Mouse (Mus musculus): ENCODE results near the gene Apoc2. TPM values are rescaled to one million over a fixed set of nuclear protein-coding genes. Genes with fewer than 3 reads are reported as not detected.
"Not testable (repeated sequence)": the region's sequence is repeated elsewhere in the genome, so short reads cannot be mapped to it uniquely, and the experiment has no call there.

The Apoc2 gene
- total RNA-seq, 1 experiment from 2014 or later = not detected

- ATAC-seq (replicated peaks; ENCODE audit: low read depth, poor library complexity, severe bottlenecking) = no peak
Observed at GRCm38 (mm10) chr7:19700299-19701068, 22.7 kb upstream of the Apoc2 start.

- ATAC-seq (replicated peaks; ENCODE audit: low read depth, poor library complexity, severe bottlenecking) = no peak
Observed at GRCm38 (mm10) chr7:19699827-19700148, 22.0 kb upstream of the Apoc2 start.

- ATAC-seq (replicated peaks; ENCODE audit: low read depth, poor library complexity, severe bottlenecking) = peak; percentile 43
Observed at GRCm38 (mm10) chr7:19698907-19699826, 21.4 kb upstream of the Apoc2 start, which contains the start of gene Apoe. Apoe (minus strand) TSS chr7:19699188.

GRCm38 (mm10) chr7:19697949-19698906, 20.5 kb upstream of the Apoc2 start:
- 0 out of 2 replicates have a peak, but pooled peaks have one; percentile 14 for ATAC-seq (replicated peaks; ENCODE audit: low read depth, poor library complexity, severe bottlenecking)

- no peak for ATAC-seq (replicated peaks; ENCODE audit: low read depth, poor library complexity, severe bottlenecking)
Observed at GRCm38 (mm10) chr7:19696336-19696873, 18.7 kb upstream of the Apoc2 start.

GRCm38 (mm10) chr7:19695881-19696280, 18.1 kb upstream of the Apoc2 start:
- no peak for ATAC-seq (replicated peaks; ENCODE audit: low read depth, poor library complexity, severe bottlenecking)

GRCm38 (mm10) chr7:19695213-19695594, 17.5 kb upstream of the Apoc2 start:
- ATAC-seq (replicated peaks; ENCODE audit: low read depth, poor library complexity, severe bottlenecking) = no peak

- no peak for ATAC-seq (replicated peaks; ENCODE audit: low read depth, poor library complexity, severe bottlenecking)
Observed at GRCm38 (mm10) chr7:19694336-19695212, 16.8 kb upstream of the Apoc2 start.

- ATAC-seq (replicated peaks; ENCODE audit: low read depth, poor library complexity, severe bottlenecking) = peak; percentile 49
Observed at GRCm38 (mm10) chr7:19693421-19693820, 15.7 kb upstream of the Apoc2 start.

GRCm38 (mm10) chr7:19691873-19692865, 14.4 kb upstream of the Apoc2 start, which contains the start of gene Apoc1:
Apoc1 (minus strand) TSS chr7:19692660.
- no peak for ATAC-seq (replicated peaks; ENCODE audit: low read depth, poor library complexity, severe bottlenecking)

- ATAC-seq (replicated peaks; ENCODE audit: low read depth, poor library complexity, severe bottlenecking) = no peak
Observed at GRCm38 (mm10) chr7:19691434-19691833, 13.7 kb upstream of the Apoc2 start.

- no peak for ATAC-seq (replicated peaks; ENCODE audit: low read depth, poor library complexity, severe bottlenecking)
Observed at GRCm38 (mm10) chr7:19690845-19691244, 13.1 kb upstream of the Apoc2 start.

GRCm38 (mm10) chr7:19688611-19689010, 10.9 kb upstream of the Apoc2 start:
- no peak for ATAC-seq (replicated peaks; ENCODE audit: low read depth, poor library complexity, severe bottlenecking)

- ATAC-seq (replicated peaks; ENCODE audit: low read depth, poor library complexity, severe bottlenecking) = no peak
Observed at GRCm38 (mm10) chr7:19688101-19688500, 10.4 kb upstream of the Apoc2 start.

GRCm38 (mm10) chr7:19686927-19687583, 9.3 kb upstream of the Apoc2 start:
- not testable (repeated sequence) for ATAC-seq (replicated peaks; ENCODE audit: low read depth, poor library complexity, severe bottlenecking)

- ATAC-seq (replicated peaks; ENCODE audit: low read depth, poor library complexity, severe bottlenecking) = no peak
Observed at GRCm38 (mm10) chr7:19686521-19686920, 8.8 kb upstream of the Apoc2 start.

- no peak for ATAC-seq (replicated peaks; ENCODE audit: low read depth, poor library complexity, severe bottlenecking)
Observed at GRCm38 (mm10) chr7:19685374-19685773, 7.6 kb upstream of the Apoc2 start.
